Mouse (Mus musculus): Measurements from ENCODE around the gene Vps33a. TPM values are rescaled to one million over a fixed set of nuclear protein-coding genes. Genes with fewer than 3 reads are reported as not detected.

The Vps33a gene
- polyA plus RNA-seq (2015; fragmentation: Nextera tagmentation; extraction: Ambion mirVana): 41.2 and 42.3 TPM in 2 replicates

DNA sequence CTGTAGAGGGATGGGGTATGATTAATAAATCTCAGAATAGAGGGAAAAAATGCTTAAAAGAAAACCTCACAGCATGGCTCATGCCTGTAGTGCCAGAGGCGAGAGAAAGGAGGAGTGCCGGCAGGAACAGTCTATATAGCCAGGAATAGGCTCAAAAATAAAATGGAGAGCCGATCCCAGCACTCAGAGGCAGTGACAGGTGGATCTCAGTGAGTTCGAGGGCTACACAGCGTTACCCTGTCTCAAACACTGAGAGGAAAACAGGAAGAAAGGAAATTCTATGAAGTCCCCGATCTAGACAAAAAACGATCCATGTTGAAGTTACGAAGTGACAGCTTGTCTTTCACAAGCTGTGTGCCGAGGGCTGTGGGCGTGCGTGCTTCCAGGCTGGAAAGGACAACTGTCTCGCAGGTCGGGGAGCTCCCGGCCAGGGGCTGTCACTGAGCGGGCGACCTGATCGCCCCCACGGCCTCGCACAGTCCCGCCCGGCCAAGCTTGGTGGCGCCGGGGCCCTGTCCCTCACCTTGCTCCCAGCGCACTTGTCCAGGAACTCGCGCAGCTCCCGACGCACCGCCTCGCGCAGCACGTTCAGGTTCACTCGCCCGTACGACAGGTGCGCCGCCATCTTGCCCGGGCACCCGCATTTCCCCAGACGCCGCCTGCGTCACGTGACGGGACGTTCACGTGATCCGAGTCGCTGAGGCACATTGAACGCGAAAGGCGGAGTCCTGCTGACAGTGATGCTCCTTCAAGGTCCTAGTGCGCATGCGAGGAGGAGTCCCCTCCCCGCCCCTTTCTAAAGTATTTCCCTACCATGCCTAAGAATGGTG lies at the start of gene Vps33a:
Gene Vps33a, minus strand, starts transcription at position 682 of the 830 bp plus-strand sequence.
- H3K9me3 ChIP-seq: no peaks in the 10 kb centered on the region
- peak within 1 kb of the TSS; percentile 80 for H3K27ac ChIP-seq (replicated peaks)
- peak within 1 kb of the TSS; percentile 82 for H3K9ac ChIP-seq (replicated peaks)
- under 1% methylated on average over 54 of the region's 54 CpGs for WGBS
- no peaks in the 10 kb centered on the region for H3K27me3 ChIP-seq
- peak within 1 kb of the TSS; percentile 94 for H3K4me3 ChIP-seq
- peaks cover 12% of the 10 kb centered on the region for H3K4me1 ChIP-seq
- peaks cover 21% of the 10 kb centered on the region for H3K36me3 ChIP-seq
- peak; percentile 94 for ATAC-seq (replicated peaks)
- peak within 1 kb of the TSS; percentile 71 for H3K4me2 ChIP-seq (replicated peaks)

DNA sequence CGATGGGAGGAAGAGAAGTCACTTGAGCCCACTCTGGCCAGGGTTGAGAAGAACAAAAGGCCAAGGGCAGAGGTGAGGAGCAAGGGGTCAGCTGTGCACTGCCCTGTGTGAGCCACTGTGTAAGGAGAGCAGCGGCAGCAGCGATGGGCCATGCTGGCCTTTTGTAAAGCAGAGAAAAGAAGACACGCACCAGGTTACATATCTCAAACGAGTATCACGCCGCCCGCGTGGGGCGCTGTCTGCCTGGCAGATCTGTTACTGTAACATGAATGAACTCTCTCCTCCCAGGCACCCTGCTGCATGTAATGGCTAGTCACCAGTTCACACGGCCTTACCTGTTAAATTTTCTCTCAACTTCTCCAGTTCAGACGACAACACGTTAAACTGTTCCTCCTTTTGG lies 49.6 kb upstream of the Vps33a start:
- Histone ChIP-seq H3K4me1 (no peaks in the 10 kb centered on the region), H3K4me2 (replicated peaks) (no peak overlapping the region), H3K27ac (replicated peaks) (no peak overlapping the region), H3K9ac (replicated peaks) (no peak overlapping the region), H3K36me3 (peaks cover 50% of the 10 kb centered on the region), H3K9me3 (no peaks in the 10 kb centered on the region), H3K27me3 (no peaks in the 10 kb centered on the region), H3K4me3 (no peak overlapping the region)
- ATAC-seq (replicated peaks): no peak
- WGBS: 78% methylated on average over 13 of the region's 13 CpGs

DNA sequence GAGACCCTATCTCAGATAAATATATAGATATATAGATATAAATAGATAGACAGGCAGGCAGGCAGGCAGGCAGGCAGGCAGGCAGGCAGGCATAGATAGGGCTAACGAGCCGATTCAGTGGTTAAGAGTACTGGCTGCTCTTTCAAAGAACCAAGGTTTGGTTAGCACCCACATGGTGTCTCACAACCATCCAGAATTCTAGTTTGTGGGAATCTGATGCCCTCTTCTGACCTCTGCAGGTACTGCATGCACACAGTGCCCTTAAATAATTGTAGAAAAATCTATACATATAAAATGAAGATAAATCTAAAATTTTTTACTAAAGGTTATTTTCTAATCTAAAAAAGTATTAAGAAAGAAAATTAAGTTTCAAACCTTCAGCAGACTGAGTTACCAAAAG lies 45.7 kb upstream of the Vps33a start:
- no peaks in the 10 kb centered on the region for H3K27me3 ChIP-seq
- H3K27ac ChIP-seq (replicated peaks): no peak overlapping the region
- H3K4me2 ChIP-seq (replicated peaks): no peak overlapping the region
- WGBS: 57% methylated on average over 2 of the region's 2 CpGs
- H3K9ac ChIP-seq (replicated peaks): no peak overlapping the region
- H3K4me3 ChIP-seq: no peak overlapping the region
- H3K9me3 ChIP-seq: no peaks in the 10 kb centered on the region
- no peaks in the 10 kb centered on the region for H3K4me1 ChIP-seq
- ATAC-seq (replicated peaks): no peak
- peaks cover 75% of the 10 kb centered on the region for H3K36me3 ChIP-seq

DNA sequence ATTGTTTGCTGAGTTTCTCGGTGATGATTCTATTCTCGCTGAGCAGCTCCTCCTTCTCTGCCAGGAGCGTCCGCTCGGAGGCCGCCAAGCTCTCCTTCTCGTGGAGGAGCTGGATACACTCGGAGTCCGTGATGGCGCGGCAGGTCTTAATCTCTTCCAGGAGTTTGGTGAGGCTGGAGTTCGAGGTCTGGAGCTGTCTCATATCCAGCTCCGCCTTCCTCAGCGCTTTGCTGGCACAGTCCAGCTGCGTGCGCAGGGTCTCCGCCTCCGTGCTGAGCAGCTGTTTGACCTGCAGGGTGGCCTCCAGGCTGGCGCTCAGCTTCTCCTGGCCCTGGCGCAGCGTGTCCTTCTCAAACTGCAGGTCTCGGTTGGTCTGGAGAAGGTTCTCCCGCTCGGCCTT lies 41.4 kb upstream of the Vps33a start:
- Histone ChIP-seq H3K4me1 (no peaks in the 10 kb centered on the region), H3K27ac (replicated peaks) (no peak overlapping the region), H3K9me3 (no peaks in the 10 kb centered on the region), H3K4me3 (no peak overlapping the region), H3K4me2 (replicated peaks) (no peak overlapping the region), H3K9ac (replicated peaks) (no peak overlapping the region), H3K36me3 (peaks cover 76% of the 10 kb centered on the region), H3K27me3 (no peaks in the 10 kb centered on the region)
- WGBS: 95% methylated on average over 24 of the region's 24 CpGs
- ATAC-seq (replicated peaks): no peak

DNA sequence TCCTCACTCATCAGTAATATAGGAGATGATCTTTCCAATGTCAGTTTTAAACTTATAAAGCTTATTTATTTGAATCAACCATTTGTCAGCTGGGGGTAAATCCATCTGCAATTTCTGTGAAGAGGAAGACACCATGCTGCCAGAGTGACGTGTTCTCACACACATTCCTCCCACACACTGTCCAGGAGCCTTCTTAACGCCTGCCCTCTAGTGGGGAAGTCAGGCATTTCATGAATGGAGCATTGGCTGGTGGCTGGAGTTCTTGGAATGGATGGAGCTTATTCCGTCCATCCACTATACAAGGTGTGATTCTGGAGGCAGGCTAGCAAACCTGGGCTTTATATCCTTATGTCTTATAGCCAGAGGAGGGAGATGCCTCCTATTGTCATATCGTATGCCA lies 37.0 kb upstream of the Vps33a start:
- H3K4me3 ChIP-seq: no peak overlapping the region
- peaks cover 79% of the 10 kb centered on the region for H3K36me3 ChIP-seq
- no peak for ATAC-seq (replicated peaks)
- no peak overlapping the region for H3K9ac ChIP-seq (replicated peaks)
- no peak overlapping the region for H3K4me2 ChIP-seq (replicated peaks)
- H3K27ac ChIP-seq (replicated peaks): no peak overlapping the region
- no peaks in the 10 kb centered on the region for H3K4me1 ChIP-seq
- H3K9me3 ChIP-seq: no peaks in the 10 kb centered on the region
- H3K27me3 ChIP-seq: no peaks in the 10 kb centered on the region
- 34% methylated on average over 4 of the region's 4 CpGs for WGBS

DNA sequence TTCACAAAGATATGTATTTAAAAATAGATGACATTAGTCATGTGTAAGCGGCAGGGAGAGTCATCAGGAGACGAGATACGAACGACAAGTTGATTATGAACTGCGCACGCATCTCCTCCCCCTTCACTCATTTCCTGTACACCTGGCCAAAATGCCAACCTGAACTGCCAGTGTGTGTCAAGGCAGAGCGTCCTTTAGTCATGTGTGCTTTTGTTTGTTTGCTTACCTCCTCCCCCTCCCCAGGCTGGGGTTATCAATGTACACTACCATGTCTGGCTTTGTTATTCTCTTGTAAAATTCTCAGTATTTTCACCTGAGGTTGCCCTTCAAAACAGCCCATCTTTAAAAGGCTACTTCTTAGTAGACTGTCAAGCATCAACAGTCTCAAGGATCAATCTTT lies 36.6 kb upstream of the Vps33a start:
- no peak for ATAC-seq (replicated peaks)
- H3K4me2 ChIP-seq (replicated peaks): no peak overlapping the region

DNA sequence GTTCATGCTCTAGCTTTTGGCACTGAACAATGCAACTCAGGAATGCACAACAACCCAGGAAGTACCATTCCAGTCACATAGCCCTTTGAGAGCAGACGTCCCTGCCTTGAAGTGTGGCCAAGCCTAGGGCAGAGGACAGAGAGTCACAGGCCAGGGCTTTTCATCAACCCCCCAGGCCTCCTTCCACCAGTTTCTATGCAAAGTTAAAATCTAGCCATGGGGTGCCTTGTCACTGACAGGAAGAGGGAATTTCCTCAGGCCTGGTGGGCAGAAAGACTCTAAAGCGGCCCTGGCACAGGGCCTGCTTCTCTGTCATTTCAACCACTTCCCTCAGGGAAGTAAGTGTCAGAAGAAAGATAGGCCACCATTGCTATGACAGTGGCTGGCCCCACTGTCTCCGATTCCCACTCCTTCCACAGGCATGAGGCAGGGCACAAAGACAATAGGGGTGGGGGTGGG lies 34.4 kb upstream of the Vps33a start:
- Histone ChIP-seq H3K27ac (replicated peaks) (0 out of 2 replicates have a peak overlapping the region, but pooled peaks have one; percentile 3), H3K36me3 (peaks cover 66% of the 10 kb centered on the region), H3K4me3 (no peak overlapping the region), H3K9ac (replicated peaks) (no peak overlapping the region), H3K4me2 (replicated peaks) (no peak overlapping the region), H3K4me1 (no peaks in the 10 kb centered on the region), H3K9me3 (no peaks in the 10 kb centered on the region), H3K27me3 (no peaks in the 10 kb centered on the region)
- no peak for ATAC-seq (replicated peaks)
- WGBS: 69% methylated on average over 3 of the region's 3 CpGs

More for the DNA sequence above, 36.6 kb upstream of the Vps33a start:
- no peak overlapping the region for H3K4me3 ChIP-seq
- H3K9me3 ChIP-seq: no peaks in the 10 kb centered on the region
- 95% methylated on average over 7 of the region's 7 CpGs for WGBS
- no peak overlapping the region for H3K9ac ChIP-seq (replicated peaks)
- peaks cover 74% of the 10 kb centered on the region for H3K36me3 ChIP-seq
- no peak overlapping the region for H3K27ac ChIP-seq (replicated peaks)
- no peaks in the 10 kb centered on the region for H3K27me3 ChIP-seq
- H3K4me1 ChIP-seq: no peaks in the 10 kb centered on the region

DNA sequence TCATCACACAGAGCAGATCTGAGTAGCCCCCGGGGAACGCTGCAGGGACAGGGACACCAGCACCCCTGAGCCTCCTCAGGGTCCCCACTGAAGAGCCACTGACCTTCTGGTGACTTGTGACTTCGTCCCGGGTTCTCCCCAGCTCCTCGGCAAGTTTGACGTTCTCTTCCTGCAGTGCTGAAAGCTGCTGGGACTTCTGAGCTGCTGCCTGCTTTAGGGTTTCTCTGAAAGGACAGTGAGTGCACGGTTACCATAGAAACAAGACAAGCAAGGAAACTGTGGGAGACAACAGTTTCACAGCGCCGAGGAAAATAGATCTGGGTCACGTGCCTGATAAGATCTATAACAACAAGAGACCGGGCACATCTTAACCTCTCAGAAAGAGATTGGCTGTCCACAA lies 30.7 kb upstream of the Vps33a start:
- 0 out of 2 replicates have a peak overlapping the region, but pooled peaks have one; percentile 40 for H3K27ac ChIP-seq (replicated peaks)
- H3K4me3 ChIP-seq: no peak overlapping the region
- H3K4me2 ChIP-seq (replicated peaks): no peak overlapping the region
- H3K27me3 ChIP-seq: no peaks in the 10 kb centered on the region
- H3K4me1 ChIP-seq: no peaks in the 10 kb centered on the region
- peaks cover 66% of the 10 kb centered on the region for H3K36me3 ChIP-seq
- 54% methylated on average over 11 of the region's 11 CpGs for WGBS
- H3K9ac ChIP-seq (replicated peaks): no peak overlapping the region
- ATAC-seq (replicated peaks): no peak
- H3K9me3 ChIP-seq: no peaks in the 10 kb centered on the region

DNA sequence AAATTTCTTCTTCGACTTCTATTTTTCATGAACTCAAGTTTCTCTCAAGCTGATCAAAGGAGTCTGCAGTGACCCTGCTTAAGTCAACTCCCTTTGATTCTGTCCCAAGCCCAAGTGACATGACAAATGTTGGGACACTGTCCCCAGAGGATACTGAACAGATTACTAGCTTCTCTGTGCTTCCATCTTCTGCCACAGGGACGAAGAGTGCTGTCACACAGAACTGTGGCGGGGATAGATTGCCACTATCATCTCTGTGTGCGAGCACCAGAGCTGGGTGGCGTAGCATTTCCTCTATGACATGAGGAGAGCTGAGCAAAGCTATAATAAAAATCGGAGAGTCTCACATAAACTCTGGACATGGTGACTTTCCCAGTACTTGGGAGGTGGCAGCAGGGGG lies 29.3 kb upstream of the Vps33a start:
- H3K27me3 ChIP-seq: no peaks in the 10 kb centered on the region
- H3K9me3 ChIP-seq: no peaks in the 10 kb centered on the region
- H3K36me3 ChIP-seq: peaks cover 60% of the 10 kb centered on the region
- no peaks in the 10 kb centered on the region for H3K4me1 ChIP-seq
- H3K4me2 ChIP-seq (replicated peaks): no peak overlapping the region
- H3K9ac ChIP-seq (replicated peaks): no peak overlapping the region
- no peak overlapping the region for H3K4me3 ChIP-seq
- no peak overlapping the region for H3K27ac ChIP-seq (replicated peaks)
- 87% methylated on average over 6 of the region's 6 CpGs for WGBS
- ATAC-seq (replicated peaks): no peak

DNA sequence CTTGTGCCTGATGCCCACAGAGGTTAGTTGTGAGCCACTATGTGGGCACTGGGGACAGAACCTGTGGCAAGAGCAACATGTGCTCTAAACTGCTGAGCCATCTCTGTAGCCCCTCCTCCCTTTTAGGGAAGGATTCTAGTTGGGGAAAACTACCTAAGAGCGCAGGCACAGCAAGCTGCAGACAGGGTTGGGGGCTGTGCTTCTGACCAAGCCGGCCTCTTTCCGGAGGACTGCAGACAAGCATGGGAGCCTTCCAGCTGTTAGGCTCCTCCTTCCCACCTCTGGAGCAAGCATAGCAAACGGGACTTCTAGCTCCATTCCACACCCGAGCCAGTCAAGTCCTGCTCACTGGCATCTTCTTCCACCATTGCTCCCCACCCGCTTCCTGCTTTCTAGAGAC lies 26.5 kb upstream of the Vps33a start:
- WGBS: 57% methylated on average over 6 of the region's 6 CpGs
- peaks cover 57% of the 10 kb centered on the region for H3K36me3 ChIP-seq
- H3K4me3 ChIP-seq: no peak overlapping the region
- no peaks in the 10 kb centered on the region for H3K27me3 ChIP-seq
- ATAC-seq (replicated peaks): no peak
- no peak overlapping the region for H3K4me2 ChIP-seq (replicated peaks)
- H3K9ac ChIP-seq (replicated peaks): no peak overlapping the region
- no peaks in the 10 kb centered on the region for H3K4me1 ChIP-seq
- no peak overlapping the region for H3K27ac ChIP-seq (replicated peaks)
- H3K9me3 ChIP-seq: no peaks in the 10 kb centered on the region

DNA sequence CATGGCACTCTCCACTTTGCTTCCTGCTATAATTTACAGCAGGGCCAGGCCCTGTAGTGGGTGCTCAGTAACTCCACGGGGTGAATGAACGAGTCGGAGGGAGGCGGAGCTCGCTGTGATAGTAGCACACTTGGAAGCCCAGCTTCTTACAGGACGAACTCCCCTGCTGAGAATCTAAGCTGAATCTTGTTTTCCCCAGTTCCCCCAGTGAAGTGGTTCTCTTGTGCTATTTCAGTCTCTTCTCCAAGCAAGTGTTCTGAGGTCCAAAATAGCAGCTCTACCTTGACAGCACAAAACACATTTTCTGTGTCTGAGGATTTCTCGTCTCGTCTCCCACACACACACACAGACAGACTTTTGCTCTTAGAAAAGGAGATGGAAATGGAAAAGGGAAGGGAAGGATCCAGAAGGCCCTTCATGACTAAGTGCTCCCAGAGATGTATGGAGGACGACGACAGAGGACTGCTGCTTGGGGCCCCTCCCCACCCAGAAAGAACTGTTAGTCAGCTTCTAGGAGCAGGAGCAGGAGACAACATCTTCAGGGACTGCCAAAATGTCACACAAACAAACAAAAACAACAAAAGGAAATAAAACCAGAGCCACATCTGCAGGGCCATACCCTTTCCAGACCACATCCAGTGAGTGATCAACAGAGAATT lies 20.9 kb upstream of the Vps33a start:
- H3K9me3 ChIP-seq: no peaks in the 10 kb centered on the region
- H3K4me1 ChIP-seq: no peaks in the 10 kb centered on the region
- no peak overlapping the region for H3K9ac ChIP-seq (replicated peaks)
- no peak overlapping the region for H3K4me3 ChIP-seq
- peaks cover 47% of the 10 kb centered on the region for H3K36me3 ChIP-seq
- no peak overlapping the region for H3K4me2 ChIP-seq (replicated peaks)
- no peaks in the 10 kb centered on the region for H3K27me3 ChIP-seq
- ATAC-seq (replicated peaks): no peak
- WGBS: 78% methylated on average over 10 of the region's 10 CpGs
- no peak overlapping the region for H3K27ac ChIP-seq (replicated peaks)

DNA sequence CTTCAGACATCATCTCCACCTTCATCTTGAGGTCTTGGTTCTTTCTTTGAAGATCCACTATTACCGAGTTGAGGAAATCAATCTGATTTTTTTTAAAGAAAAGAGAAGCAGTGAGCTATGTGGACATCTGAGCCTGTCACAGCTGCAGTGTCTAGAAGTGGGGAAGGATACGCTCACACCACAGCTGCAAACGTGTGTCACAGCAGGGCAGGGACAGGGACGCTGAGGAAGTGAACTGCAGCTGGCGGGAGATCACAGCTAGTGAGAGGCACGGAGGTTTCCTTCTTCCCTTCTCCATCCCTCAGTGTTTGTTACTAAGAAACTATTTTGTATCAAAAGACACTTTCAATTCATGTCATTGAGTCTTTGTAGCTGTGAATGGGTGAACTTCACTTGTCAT lies 7.2 kb upstream of the Vps33a start:
- ATAC-seq (replicated peaks): no peak
- peaks cover 58% of the 10 kb centered on the region for H3K36me3 ChIP-seq
- H3K27ac ChIP-seq (replicated peaks): no peak overlapping the region
- no peak overlapping the region for H3K9ac ChIP-seq (replicated peaks)
- no peak overlapping the region for H3K4me2 ChIP-seq (replicated peaks)
- no peaks in the 10 kb centered on the region for H3K27me3 ChIP-seq
- 84% methylated on average over 6 of the region's 6 CpGs for WGBS
- no peaks in the 10 kb centered on the region for H3K4me1 ChIP-seq
- no peaks in the 10 kb centered on the region for H3K9me3 ChIP-seq
- H3K4me3 ChIP-seq: no peak overlapping the region

Data from forebrain, embryonic 15.5 days (tissue).